Mouse (Mus musculus): Measurements from ENCODE around the gene Xylt2.

- TF ChIP-seq CTCF (IDR thresholded peaks at IDR 0.05; ENCODE audit: borderline replicate concordance, control insufficient read depth, extremely low read depth, insufficient read depth, low read length, poor library complexity), result no peak
- no peak for TF ChIP-seq POLR2A (IDR thresholded peaks at IDR 0.05; ENCODE audit: control insufficient read depth, extremely low read depth, insufficient read depth, low read length, poor library complexity)
These were observed 62.7 kb downstream of the Xylt2 start for GRCm38 (mm10) chr11:94614603-94615002.
